9 mouse cellular contexts compared by ENCODE assay signal in the genomic region with DNA sequence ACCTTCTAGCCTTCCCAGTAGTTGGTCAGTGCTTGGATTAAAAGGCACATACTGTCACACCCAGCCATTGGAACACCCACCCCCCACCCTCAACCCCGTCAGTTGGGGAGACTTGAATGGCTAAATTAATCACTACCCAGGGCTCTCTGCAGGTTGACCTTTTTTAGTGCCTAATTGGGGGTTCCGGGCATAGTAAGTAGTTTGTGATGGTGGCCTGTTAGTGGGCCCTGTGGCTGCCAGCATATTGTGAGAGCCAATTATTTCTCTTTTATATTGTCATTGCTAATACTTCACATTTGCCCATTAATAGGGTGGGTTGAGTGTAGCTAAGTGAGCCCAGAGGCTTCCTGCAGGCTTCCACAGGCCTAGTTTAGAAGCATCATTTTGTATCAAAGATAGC. TPM values are rescaled to one million over a fixed set of nuclear protein-coding genes. Genes with fewer than 3 reads are reported as not detected.
DNase-seq lines count a peak whose midpoint lies in the region; ATAC-seq and TF ChIP-seq lines count a peak whose summit lies in the region.
"Had no signal": no experiment of that assay in that cellular context is flagged by ENCODE, and none has a peak within 500 bp of the region (broad histone marks: within the 10 kb centered on the region; RNA-seq: fewer than 3 reads in every experiment).

No protein-coding gene starts in this region.

- H3K27ac ChIP-seq in lung, embryonic 14.5 days (ENCODE audit: low read depth) = no peak overlapping the region
- H3K27ac ChIP-seq in forebrain, embryonic 12.5 days = no peak overlapping the region
- H3K27ac ChIP-seq in limb, embryonic 13.5 days = no peak overlapping the region

- no peaks in the 10 kb centered on the region for H3K27me3 ChIP-seq in lung, embryonic 14.5 days (ENCODE audit: insufficient read depth, low read length)
- no peaks in the 10 kb centered on the region for H3K27me3 ChIP-seq in forebrain, embryonic 12.5 days
- no peaks in the 10 kb centered on the region for H3K27me3 ChIP-seq in limb, embryonic 13.5 days

- H3K9me3 ChIP-seq in lung, embryonic 14.5 days (ENCODE audit: low read depth, low read length) = no peaks in the 10 kb centered on the region
- peaks cover 4% of the 10 kb centered on the region; the same call in 1 of the 2 replicates for H3K9me3 ChIP-seq in forebrain, embryonic 12.5 days
- 0 out of 2 replicates have a peak, but pooled peaks cover 7% of the 10 kb centered on the region for H3K9me3 ChIP-seq in limb, embryonic 13.5 days

- 57% methylated on average over 2 of the region's 2 CpGs for WGBS in lung, embryonic 14.5 days
- 12% methylated on average over 2 of the region's 2 CpGs for WGBS in forebrain, embryonic 12.5 days
- WGBS in limb, embryonic 13.5 days = 10% methylated on average over 2 of the region's 2 CpGs

- TF ChIP-seq CTCF in lung, embryonic 14.5 days (IDR thresholded peaks at IDR 0.05; ENCODE audit: low read depth) = no peak

- no peak for DNase-seq in lung, embryonic 14.5 days
- DNase-seq in lung, postnatal 25 days (ENCODE audit: low spot score) = no peak
- peak; percentile 75 for DNase-seq in retina, embryonic 14.5 days (ENCODE audit: low spot score)
- no peak for DNase-seq in B cell, adult 2 months
- DNase-seq in embryo, embryonic 10 days (ENCODE audit: low spot score) = no peak
- DNase-seq in layer of hippocampus, adult 9-10 months (ENCODE audit: low spot score) = no peak
- DNase-seq: right cerebral cortex, postnatal 25 days had no signal

- H3K36me3 ChIP-seq in lung, embryonic 14.5 days (ENCODE audit: insufficient read depth) = 0 out of 2 replicates have a peak, but pooled peaks cover 2% of the 10 kb centered on the region
- no peaks in the 10 kb centered on the region for H3K36me3 ChIP-seq in forebrain, embryonic 12.5 days (replicated peaks)
- no peaks in the 10 kb centered on the region; the same call in 1 of the 2 replicates for H3K36me3 ChIP-seq in limb, embryonic 13.5 days

- peaks cover 12% of the 10 kb centered on the region for H3K4me1 ChIP-seq in lung, embryonic 14.5 days (ENCODE audit: insufficient read depth)
- peaks cover 37% of the 10 kb centered on the region for H3K4me1 ChIP-seq in forebrain, embryonic 12.5 days
- peaks cover 49% of the 10 kb centered on the region for H3K4me1 ChIP-seq in limb, embryonic 13.5 days

- ATAC-seq in lung, embryonic 14.5 days (ENCODE audit: insufficient read depth) = no peak
- no peak for ATAC-seq in forebrain, embryonic 12.5 days (ENCODE audit: low FRiP score)
- ATAC-seq in limb, embryonic 13.5 days (ENCODE audit: low FRiP score, low read depth) = no peak

- peak overlapping the region; percentile 79 for H3K4me2 ChIP-seq in lung, embryonic 14.5 days
- H3K4me2 ChIP-seq in forebrain, embryonic 12.5 days = peak overlapping the region; percentile 71
- peak overlapping the region; percentile 85 for H3K4me2 ChIP-seq in limb, embryonic 13.5 days (replicated peaks)

- peak overlapping the region; percentile 97 for H3K4me3 ChIP-seq in lung, embryonic 14.5 days (ENCODE audit: low read depth, low read length)
- H3K4me3 ChIP-seq in forebrain, embryonic 12.5 days (replicated peaks) = peak overlapping the region; percentile 94
- H3K4me3 ChIP-seq in limb, embryonic 13.5 days = peak overlapping the region; percentile 94

- no peak overlapping the region for H3K9ac ChIP-seq in lung, embryonic 14.5 days
- H3K9ac ChIP-seq in forebrain, embryonic 12.5 days = no peak overlapping the region
- H3K9ac ChIP-seq in limb, embryonic 13.5 days = no peak overlapping the region

RNA-seq across cellular contexts. Expression of a gene that starts 2.3 kb away (rescaled TPM):
- polyA plus RNA-seq in lung, embryonic 14.5 days (2014; fragmentation: Nextera tagmentation; extraction: Ambion mirVana) = 478 and 493 TPM in 2 replicates
- 434 and 459 TPM in 2 replicates for polyA plus RNA-seq in forebrain, embryonic 12.5 days (2016; fragmentation: Nextera tagmentation; extraction: Ambion mirVana)
- 446 and 450 TPM in 2 replicates for polyA plus RNA-seq in limb, embryonic 13.5 days (2015; fragmentation: Nextera tagmentation; extraction: Ambion mirVana)
